ENCODE assay signal across 11 mouse cellular contexts in the genomic region with DNA sequence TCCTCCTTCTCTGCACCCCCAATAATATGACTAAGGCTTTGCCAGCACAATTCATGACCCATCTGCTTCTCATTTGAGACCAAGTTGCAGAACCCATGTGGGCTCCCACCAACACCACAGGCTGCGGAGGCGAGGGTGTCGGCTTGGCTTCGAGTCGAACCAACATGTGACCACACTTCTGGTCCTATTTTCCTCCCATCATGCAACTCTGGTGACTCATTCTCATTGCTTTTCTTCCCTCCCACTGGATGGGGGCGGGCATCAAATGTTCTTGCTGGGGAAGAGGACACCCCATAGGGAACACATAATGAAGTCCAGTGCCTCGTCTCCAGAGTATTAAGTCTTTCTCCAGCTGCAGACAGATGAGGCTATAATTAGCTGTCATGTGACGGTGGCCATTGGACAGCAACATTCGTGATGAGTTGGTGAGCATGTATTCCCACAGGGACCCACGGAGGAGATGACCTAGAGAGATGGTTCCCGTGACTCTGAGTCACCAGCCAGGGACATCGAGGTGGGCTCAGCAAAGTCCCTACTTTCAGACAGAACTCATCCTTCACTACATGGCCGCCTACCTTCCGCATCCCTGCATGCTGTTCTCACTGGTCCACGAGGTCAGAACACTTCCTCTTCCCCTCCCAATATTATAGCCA. TPM values are rescaled to one million over a fixed set of nuclear protein-coding genes. Genes with fewer than 3 reads are reported as not detected.
DNase-seq lines count a peak whose midpoint lies in the region; ATAC-seq lines count a peak whose summit lies in the region.
"Had no signal": no experiment of that assay in that cellular context is flagged by ENCODE, and none has a peak within 500 bp of the region (broad histone marks: within the 10 kb centered on the region; RNA-seq: fewer than 3 reads in every experiment).

No protein-coding gene starts in this region.

- H3K9ac ChIP-seq in heart, embryonic 12.5 days = no peak overlapping the region
- no peak overlapping the region for H3K9ac ChIP-seq in intestine, embryonic 15.5 days

- H3K27ac ChIP-seq in heart, embryonic 12.5 days (ENCODE audit: poor library complexity, severe bottlenecking) = peak overlapping the region; percentile 34
- no peak overlapping the region for H3K27ac ChIP-seq in intestine, embryonic 15.5 days
- H3K27ac ChIP-seq: kidney, postnatal 0 days had no signal

- ATAC-seq in heart, embryonic 12.5 days (ENCODE audit: insufficient number of reproducible peaks, low FRiP score) = no peak
- no peak for ATAC-seq in intestine, embryonic 15.5 days
- no peak for ATAC-seq in erythroid progenitor cell, adult 5-6 weeks (replicated peaks; ENCODE audit: low FRiP score, poor library complexity, severe bottlenecking)

- peaks cover 84% of the 10 kb centered on the region for H3K4me1 ChIP-seq in heart, embryonic 12.5 days (replicated peaks)
- peaks cover 37% of the 10 kb centered on the region for H3K4me1 ChIP-seq in intestine, embryonic 15.5 days (replicated peaks)

- no peak overlapping the region for H3K4me2 ChIP-seq in heart, embryonic 12.5 days
- no peak overlapping the region for H3K4me2 ChIP-seq in intestine, embryonic 15.5 days (replicated peaks)
- H3K4me2 ChIP-seq: midbrain, embryonic 11.5 days had no signal

- H3K27me3 ChIP-seq in heart, embryonic 12.5 days (replicated peaks) = no peaks in the 10 kb centered on the region
- no peaks in the 10 kb centered on the region for H3K27me3 ChIP-seq in intestine, embryonic 15.5 days (replicated peaks)

- no peaks in the 10 kb centered on the region for H3K36me3 ChIP-seq in heart, embryonic 12.5 days
- no peaks in the 10 kb centered on the region for H3K36me3 ChIP-seq in intestine, embryonic 15.5 days

- peak; percentile 34 for DNase-seq in ovary, adult 18-20 months (ENCODE audit: low spot score)
- DNase-seq in ovary, postnatal 10 days (ENCODE audit: low spot score) = no peak
- peak; percentile 87 for DNase-seq in layer of hippocampus, postnatal 36 days
- DNase-seq in right cerebral cortex, postnatal 36 days (ENCODE audit: low spot score in 2 of 2) = peak; percentile 87 to 92
- no peak for DNase-seq in T-cell, adult 2 months (ENCODE audit: low spot score)
- DNase-seq: adrenal gland, postnatal 36 days had no signal

- WGBS in heart, embryonic 12.5 days = 77% methylated on average over 15 of the region's 15 CpGs
- 90% methylated on average over 15 of the region's 15 CpGs for WGBS in intestine, embryonic 15.5 days

- H3K4me3 ChIP-seq in heart, embryonic 12.5 days = no peak overlapping the region
- no peak overlapping the region for H3K4me3 ChIP-seq in intestine, embryonic 15.5 days (replicated peaks)

- H3K9me3 ChIP-seq in heart, embryonic 12.5 days (replicated peaks) = no peaks in the 10 kb centered on the region
- no peaks in the 10 kb centered on the region for H3K9me3 ChIP-seq in intestine, embryonic 15.5 days

RNA-seq across cellular contexts. Expression of a gene that starts 39.0 kb away (rescaled TPM):
- 117 and 129 TPM in 2 replicates for polyA plus RNA-seq in heart, embryonic 12.5 days (2016; fragmentation: Nextera tagmentation; extraction: Ambion mirVana)
- 10 to 100 TPM; 46.4 to 57.3 TPM for total RNA-seq in layer of hippocampus, postnatal 36 days (2021)
- 60.2 and 61.4 TPM in 2 replicates for polyA plus RNA-seq in intestine, embryonic 15.5 days (2015; fragmentation: Nextera tagmentation; extraction: Ambion mirVana)
- not detected in 2 replicates for total RNA-seq in erythroid progenitor cell, adult 5-6 weeks (2015; ENCODE audit: low replicate concordance)
- 0.23 and 0.39 TPM in 2 replicates for total RNA-seq in erythroid progenitor cell, adult 5-6 weeks (2017; ENCODE audit: low replicate concordance)

RNA-seq across cellular contexts. Expression of a gene that starts 39.0 kb away (rescaled TPM):
- polyA plus RNA-seq in heart, embryonic 12.5 days (2016; fragmentation: Nextera tagmentation; extraction: Ambion mirVana) = 240 and 249 TPM in 2 replicates
- total RNA-seq in layer of hippocampus, postnatal 36 days (2021) = 10 to 100 TPM; 47.7 to 51.9 TPM
- polyA plus RNA-seq in intestine, embryonic 15.5 days (2015; fragmentation: Nextera tagmentation; extraction: Ambion mirVana) = 161 and 170 TPM in 2 replicates
- 1.1 TPM in 1 of 2 replicates, not detected in the other for total RNA-seq in erythroid progenitor cell, adult 5-6 weeks (2015; ENCODE audit: low replicate concordance)
- total RNA-seq in erythroid progenitor cell, adult 5-6 weeks (2017; ENCODE audit: low replicate concordance) = 0.39 TPM in 1 of 2 replicates, not detected in the other

Comparison
In these comparisons a context has a peak if more than half of its experiments do, and no peak if none do; other contexts are left out.
1. DNase-seq: peak in ovary, adult 18-20 months (single experiment), layer of hippocampus, postnatal 36 days (2 of 2) and right cerebral cortex, postnatal 36 days (2 of 2); none in ovary, postnatal 10 days (single experiment) and T-cell, adult 2 months (single experiment).
2. RNA of a gene that starts 39.0 kb away (total RNA-seq): 46.4 to 57.3 TPM in layer of hippocampus, postnatal 36 days; 0.23 to 0.39 TPM in erythroid progenitor cell, adult 5-6 weeks; every median in the first group is over 10 times any median in the second.
3. RNA of a gene that starts 39.0 kb away (total RNA-seq): 47.7 to 51.9 TPM in layer of hippocampus, postnatal 36 days; 0.39 to 1.1 TPM in erythroid progenitor cell, adult 5-6 weeks; every median in the first group is over 10 times any median in the second.